Mouse (Mus musculus) testis, postnatal 10 days (tissue): ENCODE results near the gene Ccdc144b.
A peak's percentile ranks its signal among the peaks of the same experiment; 100 is the strongest.

Experiments used
- DNase-seq: peaks from one replicate; pipeline ENCODE4 v3.0.0; 2021; ENCODE audit warnings: low spot score

The Ccdc144b gene

GRCm38 (mm10) chr3:36029993-36030392, 23.4 kb downstream of the Ccdc144b start:
- no peak for DNase-seq

DNA sequence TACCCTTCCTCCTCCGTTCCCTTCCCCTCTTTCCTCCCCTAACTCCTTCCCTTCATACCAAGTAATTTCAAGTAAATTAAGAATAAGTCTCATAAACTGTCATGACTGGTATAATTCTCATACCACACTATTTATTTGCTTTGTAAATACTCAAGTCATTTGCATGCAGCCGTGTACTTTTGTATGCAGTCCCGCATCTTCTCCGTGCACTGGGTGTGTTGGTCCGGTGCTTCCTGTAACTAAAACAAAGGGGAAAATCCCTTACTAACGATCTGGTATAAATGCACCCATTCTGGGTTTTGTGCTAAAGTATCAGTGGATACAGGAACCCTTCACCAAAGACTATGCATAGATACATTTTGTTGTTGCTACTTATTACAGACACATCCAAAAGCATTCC, 27.6 kb downstream of the Ccdc144b start:
- DNase-seq: no peak

- DNase-seq: no peak
Observed at GRCm38 (mm10) chr3:36011239-36011638, 42.1 kb downstream of the Ccdc144b start.

GRCm38 (mm10) chr3:36008411-36009154, 44.8 kb downstream of the Ccdc144b start:
- no peak for DNase-seq

DNA sequence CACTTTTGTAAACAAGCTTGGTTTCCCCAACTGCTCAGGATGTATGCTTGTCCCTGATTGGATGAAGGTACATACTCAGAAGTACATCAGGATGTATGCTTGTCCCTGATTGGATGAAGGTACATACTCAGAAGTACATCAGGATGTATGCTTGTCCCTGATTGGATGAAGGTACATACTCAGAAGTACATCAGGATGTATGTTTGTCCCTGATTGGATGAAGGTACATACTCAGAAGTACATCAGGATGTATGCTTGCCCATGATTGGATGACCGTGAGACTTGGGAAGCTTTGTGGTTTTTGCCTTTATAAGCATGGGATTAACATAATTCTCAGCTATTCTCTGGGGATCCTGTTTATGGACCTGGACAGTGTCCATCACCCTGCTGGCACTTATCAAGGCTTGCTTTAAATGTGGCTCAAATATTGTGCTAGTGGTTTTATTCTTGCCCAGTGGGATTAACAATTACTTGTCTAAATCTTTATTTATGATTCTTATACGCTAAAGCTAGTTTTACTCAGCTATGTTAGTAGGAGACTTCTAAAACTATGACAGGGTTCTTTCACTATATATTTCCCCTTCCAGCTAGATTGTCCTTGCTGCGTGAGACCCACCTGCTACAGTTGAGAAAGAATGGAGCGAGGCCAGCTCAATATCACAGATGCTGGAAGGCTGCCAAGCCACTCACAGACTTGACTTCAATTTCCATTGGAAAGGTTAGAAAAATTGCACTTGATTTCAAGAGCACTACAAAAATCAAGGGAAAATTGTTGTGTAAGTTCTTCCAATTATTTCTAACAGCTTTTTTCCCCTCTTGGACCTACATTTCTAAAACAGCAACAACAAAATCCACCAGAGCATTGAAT, 49.1 kb downstream of the Ccdc144b start:
- DNase-seq: peak; percentile 51

- DNase-seq: peak; percentile 95
Observed at GRCm38 (mm10) chr3:36000275-36001239, 52.8 kb downstream of the Ccdc144b start, which contains the start of gene Mccc1. Gene Mccc1, minus strand, starts transcription at chr3:36000678.

DNA sequence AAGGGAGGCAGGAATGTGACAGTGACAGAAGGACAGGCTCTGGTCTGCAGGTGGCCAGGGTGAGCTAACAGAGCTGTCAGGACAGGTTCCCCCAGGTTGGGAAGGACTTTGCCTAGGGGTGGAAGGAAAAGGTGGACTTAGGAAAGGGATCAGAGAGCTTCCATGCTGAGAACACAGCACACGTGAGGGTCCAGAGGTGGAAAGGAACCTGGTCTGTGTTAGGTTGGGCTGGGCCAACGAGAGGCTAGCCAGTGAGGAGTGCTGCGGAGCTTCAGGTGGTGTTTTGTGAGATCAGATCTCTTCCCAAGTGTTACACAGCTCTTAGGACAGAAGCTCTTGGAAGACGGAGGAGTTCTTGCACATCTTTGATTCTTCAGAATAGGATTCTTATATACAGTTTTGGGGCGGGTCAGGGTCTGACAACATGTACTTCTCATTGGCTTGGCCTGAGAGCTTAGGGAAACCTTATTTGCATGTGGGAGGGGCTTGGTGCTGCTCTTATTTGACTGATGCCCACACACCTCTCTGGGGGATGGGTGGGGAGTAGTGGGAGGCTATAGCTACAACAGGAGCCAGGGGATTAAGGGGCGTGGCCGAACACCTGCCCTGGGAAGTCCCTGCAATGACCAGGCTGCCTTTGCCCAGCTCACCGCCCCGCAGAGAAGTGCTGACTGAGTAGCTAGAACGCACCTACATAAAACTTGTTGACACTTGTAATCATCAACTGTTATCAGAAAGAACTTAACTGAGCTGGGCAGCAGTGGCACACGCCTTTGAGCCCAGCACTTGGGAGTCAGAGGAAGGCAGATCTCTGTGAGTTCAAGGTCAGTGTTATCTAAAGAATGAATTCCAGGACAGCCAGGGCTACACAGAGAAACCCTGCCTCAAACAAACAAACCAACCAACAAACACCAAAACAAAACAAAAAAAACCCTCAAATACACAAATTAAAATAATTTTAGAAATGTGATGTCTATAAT, 58.5 kb downstream of the Ccdc144b start:
- DNase-seq: no peak

- DNase-seq: no peak
Observed at GRCm38 (mm10) chr3:35990715-35991114, 62.6 kb downstream of the Ccdc144b start.

DNA sequence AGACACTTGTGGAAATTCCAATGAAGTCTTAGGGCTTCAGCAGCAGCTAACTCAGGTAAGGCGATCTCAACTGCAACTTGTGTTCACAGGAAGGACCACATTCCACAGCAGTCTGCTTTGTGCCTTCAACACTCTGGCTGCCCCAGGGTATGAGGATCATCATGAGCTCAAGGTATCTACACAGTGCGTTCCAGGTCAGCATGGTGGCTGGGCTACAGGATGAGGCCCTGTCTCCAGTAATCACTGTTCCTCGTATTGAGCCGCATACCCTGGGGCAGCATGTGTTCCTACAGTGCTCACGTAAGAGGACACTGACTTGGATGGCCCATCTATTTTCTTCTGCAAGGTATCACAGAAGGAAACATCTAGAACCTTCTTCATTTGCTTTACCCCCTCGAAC, 65.3 kb downstream of the Ccdc144b start:
- DNase-seq: no peak

GRCm38 (mm10) chr3:35986266-35986665, 67.1 kb downstream of the Ccdc144b start:
- DNase-seq: no peak

DNA sequence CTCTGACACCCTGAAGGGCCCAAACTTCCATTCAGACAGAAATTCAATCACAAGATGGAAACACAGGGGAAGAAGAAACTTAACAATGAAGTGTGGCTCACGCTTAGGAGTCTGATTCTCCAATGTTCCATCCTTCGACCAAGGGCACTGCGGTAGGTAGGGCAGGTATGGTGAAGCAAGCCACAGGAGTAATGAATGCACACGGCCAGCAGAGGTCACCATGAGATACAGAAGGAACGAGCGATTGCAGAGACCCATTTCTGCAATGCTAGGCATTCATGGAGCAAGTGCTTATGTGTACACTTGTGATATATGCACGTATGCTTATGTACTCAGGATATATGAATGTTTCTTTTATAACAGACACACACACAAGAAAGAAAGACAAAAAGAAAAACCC, 79.8 kb downstream of the Ccdc144b start:
- peak; percentile 53 for DNase-seq

DNA sequence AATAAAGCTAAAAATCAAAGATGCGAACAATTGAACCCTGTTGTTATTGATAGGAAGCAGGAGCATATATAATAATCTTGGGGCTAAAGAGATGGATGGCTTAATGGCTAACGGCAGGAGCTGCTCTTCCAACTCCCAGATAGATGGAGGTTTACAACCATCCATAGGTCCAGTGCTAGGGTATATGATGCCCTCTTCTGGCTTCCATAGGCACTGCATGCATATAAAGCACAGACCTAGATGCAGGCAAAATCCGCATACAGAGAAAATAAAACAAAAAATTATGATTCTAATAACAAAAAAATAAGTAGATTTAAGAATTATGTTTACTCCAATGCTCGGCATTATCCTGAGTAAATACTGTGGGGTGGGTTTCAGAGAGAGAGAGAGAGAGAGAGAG, 80.4 kb downstream of the Ccdc144b start:
- no peak for DNase-seq

- no peak for DNase-seq
Observed at GRCm38 (mm10) chr3:35971149-35971548, 82.2 kb downstream of the Ccdc144b start.

GRCm38 (mm10) chr3:35970441-35970840, 82.9 kb downstream of the Ccdc144b start:
- DNase-seq: peak; percentile 14

GRCm38 (mm10) chr3:35967366-35967921, 85.9 kb downstream of the Ccdc144b start:
- DNase-seq: no peak

DNA sequence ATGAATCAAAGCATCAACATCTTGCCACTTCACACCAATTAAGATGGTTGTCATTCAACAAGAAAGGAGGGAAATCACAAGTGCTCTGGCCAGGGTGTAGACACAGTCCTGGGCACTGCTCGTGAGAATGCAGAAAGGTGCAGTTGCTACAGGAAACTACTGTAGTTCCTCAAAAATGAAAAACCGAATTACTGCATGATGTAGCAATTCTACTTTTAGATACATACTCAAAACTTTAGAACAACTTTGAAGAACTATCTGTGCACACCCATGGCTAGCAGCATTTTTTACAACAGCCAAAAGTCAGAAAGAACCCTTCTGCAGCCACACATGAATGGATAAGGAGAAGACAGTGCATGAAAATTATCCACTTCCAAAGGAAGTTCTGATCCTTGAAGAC, 86.9 kb downstream of the Ccdc144b start:
- no peak for DNase-seq

- peak; percentile 12 for DNase-seq
Observed at GRCm38 (mm10) chr3:35964928-35965327, 88.4 kb downstream of the Ccdc144b start.

DNA sequence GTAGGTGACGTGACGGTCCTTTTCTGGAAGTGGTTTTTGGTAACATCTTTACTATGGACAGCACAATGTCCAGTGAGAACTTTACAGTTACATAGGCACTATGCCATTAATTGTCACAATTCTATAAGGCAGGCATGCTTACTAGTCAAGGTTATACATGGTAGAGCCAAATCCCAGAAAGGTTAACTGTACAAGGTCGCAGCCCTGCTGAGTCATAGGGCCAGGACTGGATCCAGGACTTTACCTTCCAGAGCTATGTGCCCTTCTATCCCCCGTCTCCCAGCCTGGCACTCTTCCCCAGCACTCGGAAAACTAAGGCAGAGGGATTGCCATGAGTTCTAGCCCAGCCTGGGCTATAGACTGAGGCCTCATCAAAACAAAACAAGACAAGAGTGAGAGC, 89.4 kb downstream of the Ccdc144b start:
- no peak for DNase-seq

- no peak for DNase-seq
Observed at GRCm38 (mm10) chr3:35963401-35963800, 89.9 kb downstream of the Ccdc144b start.

DNA sequence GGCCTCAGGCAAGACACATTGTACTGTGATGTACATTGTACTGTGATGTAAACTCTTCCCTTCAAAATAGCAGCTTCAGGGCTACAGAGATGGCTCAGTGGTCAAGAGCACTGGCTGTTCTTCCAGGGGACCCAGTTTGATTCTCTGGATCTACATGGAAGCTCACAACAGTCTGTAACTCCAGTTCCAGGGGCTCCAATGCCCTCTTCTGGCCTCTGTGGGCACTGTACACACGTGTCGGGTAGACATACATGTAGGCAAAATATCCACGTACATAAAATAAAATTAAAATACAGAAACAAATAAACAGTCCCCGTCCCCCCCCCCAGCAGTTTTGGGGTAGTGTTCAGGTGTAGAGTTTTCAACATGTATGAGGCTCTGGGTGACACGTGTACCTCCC, 90.4 kb downstream of the Ccdc144b start:
- DNase-seq: no peak
